Mouse (Mus musculus) small intestine, adult 2 months (tissue): ENCODE results near the gene Pou2f3.

Experiments
- CTCF ChIP-seq: fragments of 200-500 bp; IDR thresholded peaks from 2 replicates; pipeline ENCODE4 v1.5.1; 2012; ENCODE audit warnings: low read depth, mild to moderate bottlenecking, control low read depth, inconsistent platforms, low read length, moderate library complexity, mixed read lengths; ENCODE audit not compliant: insufficient replicate concordance, insufficient read length; ENCODE audit errors: extremely low read depth
- POLR2A ChIP-seq: fragments of 200-500 bp; IDR thresholded peaks from 2 replicates; pipeline ENCODE4 v1.6.1; 2012; ENCODE audit warnings: low read depth, mild to moderate bottlenecking, control low read depth, inconsistent platforms, low read length, moderate library complexity

DNA sequence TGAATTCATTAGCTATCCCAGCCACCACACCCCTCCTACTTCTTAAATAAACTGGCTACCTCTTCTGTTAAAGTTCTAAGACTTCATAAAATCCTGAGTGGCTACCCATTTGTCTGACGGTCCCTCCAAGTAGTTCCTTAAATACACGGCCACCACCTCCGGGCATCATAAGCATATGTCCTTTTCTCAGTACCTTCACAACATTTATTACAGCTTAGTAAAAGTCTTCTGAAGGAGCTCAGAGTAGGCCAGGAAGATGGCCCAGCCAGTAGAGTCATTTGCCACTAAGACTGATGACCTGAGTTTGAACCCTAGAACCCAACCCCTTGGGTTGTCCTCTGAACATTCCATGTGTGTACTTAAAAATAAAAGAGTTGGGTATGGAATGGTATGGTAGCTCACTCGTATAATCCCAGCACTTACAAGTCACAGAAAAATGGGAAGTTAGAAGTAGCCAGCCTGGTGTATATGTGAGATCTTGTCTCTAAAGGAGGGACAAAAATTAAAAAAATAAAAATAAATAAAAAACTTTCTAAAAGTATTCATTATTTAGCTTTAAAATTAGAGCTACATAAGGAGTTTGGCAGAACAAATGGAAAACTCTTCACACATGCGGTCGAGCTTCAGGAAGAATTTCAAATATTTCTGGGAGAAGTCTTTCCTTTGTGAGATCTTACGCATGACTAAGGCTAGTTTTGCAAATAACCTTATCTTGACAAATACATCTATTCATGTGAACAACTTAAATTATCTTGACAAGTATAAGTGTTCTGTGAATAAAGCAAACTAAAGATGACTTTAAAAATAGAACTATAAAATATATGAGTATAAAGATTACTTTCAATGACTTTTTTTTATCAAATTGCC lies 125.4 kb downstream of the Pou2f3 start:
- no peak for TF ChIP-seq POLR2A
- TF ChIP-seq CTCF = no peak
